Mouse (Mus musculus) liver, adult (tissue): Measurements from ENCODE around the gene Hoxa13.

Source experiments
- GATA4 ChIP-seq: IDR thresholded peaks from 2 replicates; pipeline ENCODE4 v1.6.1; 2014; ENCODE audit warnings: mild to moderate bottlenecking, low read length; ENCODE audit not compliant: insufficient replicate concordance

Hoxa13 gene

DNA sequence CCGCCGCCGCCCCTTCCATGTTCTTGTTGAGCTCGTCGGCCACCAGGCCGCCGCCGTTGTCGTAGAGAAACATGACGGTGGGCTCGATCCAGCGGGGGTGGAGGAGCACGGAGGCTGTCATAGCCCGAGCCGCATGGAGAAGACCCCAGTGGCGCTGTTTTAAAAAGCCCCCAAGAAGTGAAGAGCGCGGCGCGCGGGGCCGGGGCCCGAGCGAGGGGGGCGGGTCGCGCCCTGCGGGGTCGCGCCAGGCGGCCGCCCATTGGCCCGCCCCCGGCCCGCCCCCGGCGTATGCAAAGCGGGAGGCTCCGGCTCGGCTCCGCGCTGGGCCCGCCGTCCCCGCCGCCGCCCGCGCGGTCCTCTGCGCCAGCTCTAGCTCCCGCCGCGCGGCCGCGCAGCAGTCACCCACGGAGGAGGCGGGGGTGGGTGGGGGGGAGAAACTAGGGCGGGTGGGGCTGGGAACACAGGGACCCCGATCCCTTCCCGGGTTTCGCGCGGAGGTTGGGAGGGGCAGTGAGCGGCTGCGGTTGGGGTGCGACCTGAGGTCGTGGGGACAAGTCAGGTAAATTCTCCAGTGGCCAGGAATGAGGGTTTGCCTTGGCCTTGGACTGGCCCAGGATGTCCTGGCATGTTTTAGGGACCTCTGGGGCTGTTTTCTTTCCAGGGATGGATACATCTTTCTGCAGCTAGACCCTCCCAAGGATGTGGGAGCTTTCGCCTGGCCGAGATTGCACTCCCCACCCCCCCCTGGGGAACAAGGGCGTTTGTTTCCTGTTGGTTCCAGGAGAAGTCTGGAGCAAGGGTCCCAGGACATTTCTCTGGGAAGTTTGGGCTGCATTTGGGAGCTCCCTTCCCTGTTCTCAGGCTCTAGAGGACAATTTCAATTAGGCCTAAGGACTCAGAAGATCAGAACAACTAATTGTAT lies at the start of gene Hoxa13:
TSS of gene Hoxa13 (minus strand) at position 227 of the 922 bp plus-strand sequence.
- no peak for TF ChIP-seq GATA4

DNA sequence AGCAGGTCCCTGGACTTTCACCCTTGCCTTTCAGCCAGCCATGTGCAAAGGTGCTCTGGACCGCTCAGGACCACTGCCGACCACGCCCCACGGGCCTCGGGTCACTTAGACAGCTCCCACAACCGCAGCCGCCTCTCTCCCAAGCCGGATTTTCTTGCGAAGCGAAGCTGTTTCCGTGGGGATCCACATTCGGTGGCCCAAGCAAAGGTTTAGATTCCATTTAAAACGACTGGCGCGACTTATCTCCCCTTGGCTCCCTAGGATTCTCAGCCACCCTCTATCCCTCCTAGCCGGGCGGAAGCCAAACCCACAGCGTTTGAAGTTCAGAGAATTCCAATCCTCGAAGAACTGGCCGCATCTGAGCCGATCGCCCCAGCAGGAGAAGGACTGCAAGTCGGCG lies 49.7 kb upstream of the Hoxa13 start:
- no peak for TF ChIP-seq GATA4

DNA sequence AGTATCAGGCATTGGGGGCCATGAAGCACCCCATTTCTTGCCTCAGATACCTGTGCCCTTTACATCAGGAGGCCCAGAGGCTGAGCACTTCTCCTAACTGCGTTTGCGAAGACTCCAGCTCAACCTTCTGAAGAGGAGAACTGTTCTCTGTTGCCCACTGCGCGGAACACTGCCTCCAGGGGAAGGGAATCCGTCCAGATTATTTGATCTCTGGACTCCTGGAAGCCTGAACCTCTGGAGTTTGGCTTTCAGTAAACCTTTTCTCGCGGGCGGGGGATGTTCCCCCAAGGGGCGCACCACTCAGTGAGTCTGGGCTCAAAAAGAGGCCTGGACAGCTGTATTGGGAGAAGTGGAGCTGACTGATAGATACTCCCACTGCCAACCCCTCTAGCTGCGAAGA lies 49.1 kb upstream of the Hoxa13 start:
- no peak for TF ChIP-seq GATA4

DNA sequence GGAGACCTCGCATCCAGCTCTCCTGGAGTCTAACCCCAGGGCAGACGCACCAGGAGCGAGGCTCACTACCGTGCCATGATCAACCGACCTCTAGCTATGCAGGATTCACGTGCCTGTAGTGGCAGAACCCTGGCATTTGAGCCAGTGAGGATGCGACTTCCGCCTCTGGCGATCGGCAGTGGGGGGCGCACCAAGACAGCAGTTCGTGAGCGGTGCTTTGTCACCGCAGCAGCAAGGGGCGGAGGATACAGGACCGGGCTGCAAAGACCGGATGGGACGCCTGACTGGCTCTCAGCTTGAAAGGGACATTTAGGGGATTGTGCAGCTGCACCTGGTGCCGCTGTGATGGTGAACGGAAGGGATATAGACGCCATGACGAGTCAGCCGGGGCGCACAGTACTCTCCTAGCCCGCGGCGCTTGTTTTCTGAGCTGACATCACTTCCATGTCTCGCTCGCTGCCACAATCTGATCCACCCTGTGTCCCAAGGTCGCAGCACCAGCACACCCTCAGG lies 45.3 kb upstream of the Hoxa13 start:
- no peak for TF ChIP-seq GATA4

DNA sequence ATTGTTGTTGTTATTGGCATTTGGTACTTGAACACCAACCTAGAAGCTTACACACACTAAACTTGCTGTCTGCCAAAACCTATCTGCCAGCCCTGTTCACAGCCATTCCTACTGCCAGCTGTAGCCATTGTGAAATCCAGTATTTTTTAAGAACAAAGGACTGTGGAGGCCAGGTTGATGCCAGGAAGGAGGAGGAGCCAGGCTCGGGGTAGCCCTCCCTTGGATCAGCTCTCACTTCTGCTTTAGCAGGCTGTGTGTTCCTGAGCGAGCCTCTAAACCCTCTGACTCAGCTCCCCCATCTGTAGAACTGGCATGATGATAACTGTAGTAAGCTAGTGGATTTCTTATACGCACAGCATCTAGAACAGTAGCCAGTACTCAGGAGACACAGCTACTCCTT lies 42.7 kb upstream of the Hoxa13 start:
- TF ChIP-seq GATA4, result no peak

DNA sequence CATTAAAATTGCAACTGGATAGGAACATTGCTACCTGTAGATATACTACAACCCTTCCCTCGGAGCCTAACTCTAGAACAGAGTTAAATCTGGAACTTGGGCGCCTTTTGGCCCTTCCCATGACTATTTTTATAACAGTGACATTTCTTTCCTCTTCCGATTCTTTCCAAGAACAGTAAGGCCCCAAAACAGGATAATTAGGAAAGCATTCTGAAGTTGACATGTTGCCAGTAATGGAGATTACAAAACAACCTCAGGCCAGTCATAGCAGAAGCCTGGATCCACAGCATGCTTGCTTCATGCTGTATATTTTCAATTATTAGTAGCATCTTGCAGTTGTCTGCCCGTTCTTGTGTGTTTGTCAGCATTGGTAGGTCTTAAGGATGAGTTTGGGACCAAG lies 40.1 kb upstream of the Hoxa13 start:
- TF ChIP-seq GATA4, result no peak

DNA sequence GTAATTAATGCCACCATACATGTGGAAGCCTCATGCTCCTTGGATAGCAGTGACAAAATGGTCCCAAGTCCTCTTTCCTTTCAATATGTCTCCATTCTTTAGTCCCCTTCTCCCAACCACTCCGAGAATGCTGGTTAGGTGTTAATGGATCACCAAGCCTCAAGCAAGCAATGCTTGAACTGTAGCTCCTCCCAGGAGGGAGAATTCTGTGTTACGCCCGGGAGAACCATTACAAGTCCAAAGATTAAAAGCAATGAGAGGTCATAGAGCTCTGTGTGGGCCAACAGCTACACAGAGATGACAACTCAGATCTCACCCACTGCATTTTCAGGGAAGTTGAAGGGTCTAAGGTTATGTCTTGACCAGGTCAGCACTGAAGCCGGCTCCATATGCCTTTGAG lies 37.8 kb upstream of the Hoxa13 start:
- no peak for TF ChIP-seq GATA4

DNA sequence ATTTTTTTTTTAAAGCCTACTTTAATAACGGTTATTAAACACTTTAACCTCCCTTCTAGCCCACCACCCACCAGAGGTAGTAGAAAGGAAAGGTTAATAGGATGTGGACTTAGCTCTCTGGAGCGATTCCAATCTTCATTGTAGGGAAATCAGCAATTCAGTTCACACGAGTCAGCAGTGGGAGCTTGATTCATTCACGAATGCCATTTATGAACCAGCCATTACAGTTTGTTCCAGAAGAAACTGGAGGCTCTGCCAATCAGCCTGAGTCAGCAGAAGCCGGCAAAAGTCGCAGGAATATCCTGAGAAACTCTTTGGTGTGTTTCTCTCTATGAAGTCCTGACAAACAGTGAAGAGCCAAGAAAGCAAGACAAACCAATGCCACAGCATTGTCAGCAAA lies 33.9 kb upstream of the Hoxa13 start:
- TF ChIP-seq GATA4, result no peak

DNA sequence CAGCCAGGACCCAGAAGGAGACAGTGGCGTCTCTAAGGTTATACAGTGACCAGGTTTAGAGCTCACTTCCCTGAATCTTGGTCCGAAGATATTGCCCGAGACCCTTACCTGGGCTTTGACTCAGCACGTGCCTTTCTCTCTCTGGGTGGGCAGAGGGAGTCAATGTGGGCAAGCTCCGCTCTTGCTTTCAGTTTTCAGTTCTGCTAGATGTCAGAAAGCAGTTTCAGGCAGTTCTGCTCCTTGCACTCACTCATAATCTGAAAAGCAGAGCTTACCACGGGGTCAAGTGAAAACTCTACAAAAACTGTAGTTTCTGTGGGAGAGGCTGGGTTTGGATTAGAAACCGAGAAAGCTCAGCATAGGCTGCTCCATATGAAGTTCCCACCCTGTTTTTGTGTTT lies 31.6 kb upstream of the Hoxa13 start:
- TF ChIP-seq GATA4, result no peak

DNA sequence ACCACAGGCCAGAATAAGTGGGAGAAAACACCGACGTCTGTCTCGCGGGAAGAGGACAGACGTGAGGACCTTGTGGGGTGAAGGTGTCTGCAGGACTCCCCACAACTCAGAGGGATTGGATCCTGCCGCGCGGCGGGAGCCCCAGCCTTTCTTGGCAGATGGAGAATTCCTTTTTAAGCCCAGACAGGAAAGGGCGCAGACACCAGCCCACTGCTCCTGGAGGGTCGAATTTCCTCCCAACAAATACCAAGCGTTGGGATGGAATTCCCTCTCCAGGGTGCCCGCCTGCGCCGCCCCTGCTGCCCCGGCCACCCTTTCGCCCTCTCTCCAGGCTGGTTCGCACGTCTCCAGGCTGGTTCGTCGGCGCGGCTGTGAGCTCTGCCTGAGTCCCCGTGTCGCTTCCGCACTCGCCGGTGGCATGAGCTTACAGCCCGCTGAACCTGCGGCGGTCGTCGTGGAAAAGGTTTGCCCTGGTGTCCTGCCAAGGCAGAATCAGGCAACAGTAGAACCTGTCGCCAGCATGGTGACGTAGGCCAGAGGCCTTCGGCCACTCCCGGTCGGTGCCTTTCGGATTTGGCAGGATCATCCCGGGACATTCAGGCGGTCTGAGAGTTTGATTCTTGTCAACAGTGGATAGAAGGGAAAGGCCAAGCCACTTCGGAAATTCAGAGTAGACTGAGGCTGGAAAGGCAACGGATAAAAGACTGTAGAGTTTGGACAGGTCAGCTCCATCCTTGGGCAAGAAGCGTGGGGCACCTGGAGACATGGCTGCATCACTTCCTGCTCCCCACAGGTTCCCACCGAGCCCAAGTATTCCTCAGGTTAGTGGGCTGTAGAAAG lies 30.6 kb upstream of the Hoxa13 start:
- TF ChIP-seq GATA4, result no peak

DNA sequence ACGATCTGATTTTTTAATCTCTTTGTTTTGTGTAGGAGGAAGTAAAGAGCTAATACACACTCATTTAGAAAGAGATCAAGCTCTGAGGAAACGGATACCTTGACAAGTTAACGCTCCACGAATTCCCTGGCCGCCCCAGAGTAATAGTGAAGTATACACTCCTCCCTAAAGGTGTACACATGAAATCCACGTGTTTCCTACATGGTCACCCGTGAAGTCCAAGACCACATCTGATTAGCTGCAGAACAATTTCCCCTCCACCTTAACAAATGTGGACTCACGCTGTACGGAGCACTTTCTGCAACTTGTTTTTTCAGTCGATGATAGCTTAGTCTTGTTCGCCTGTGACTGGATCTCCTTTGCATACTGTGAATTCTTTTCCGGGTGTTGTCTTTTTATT lies 29.5 kb upstream of the Hoxa13 start:
- no peak for TF ChIP-seq GATA4

DNA sequence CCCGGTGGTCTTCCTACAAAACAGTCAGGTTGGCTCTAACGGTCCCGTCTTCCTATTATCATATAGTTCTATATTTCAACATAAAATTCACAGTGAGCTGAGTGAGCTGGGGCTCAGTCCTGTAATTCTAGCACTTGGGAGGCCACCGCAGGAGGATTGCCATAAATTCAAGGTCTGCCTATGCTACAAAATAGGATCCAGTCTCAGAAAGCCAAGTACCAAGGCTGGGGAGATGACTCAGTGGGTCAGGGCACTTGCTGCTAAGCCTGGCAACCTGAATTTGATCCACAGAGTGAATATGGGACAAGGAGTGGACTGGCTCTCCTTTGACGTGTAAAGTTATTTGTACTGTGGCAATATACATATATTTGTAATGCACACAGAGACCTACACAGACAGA lies 23.2 kb upstream of the Hoxa13 start:
- no peak for TF ChIP-seq GATA4

DNA sequence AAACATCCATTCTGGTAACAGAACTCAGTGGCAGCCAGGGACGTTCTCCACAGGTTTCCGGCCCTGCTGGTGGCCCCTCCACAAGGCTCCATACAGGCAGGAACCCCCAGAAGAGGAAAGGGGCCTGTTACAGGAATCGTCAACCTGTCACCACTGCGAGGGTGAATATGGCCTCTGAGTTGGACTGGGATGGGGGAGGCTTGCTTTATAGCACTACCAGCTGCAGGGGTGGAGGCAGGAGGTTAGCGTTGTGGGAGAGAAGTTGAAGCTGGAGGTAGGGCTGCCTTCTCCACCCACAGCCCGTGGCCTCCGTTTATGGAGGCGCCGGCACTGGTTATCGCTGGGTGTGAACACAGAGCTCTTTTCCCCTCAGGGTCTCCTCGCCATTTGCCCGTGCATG lies 20.4 kb upstream of the Hoxa13 start:
- TF ChIP-seq GATA4, result no peak

DNA sequence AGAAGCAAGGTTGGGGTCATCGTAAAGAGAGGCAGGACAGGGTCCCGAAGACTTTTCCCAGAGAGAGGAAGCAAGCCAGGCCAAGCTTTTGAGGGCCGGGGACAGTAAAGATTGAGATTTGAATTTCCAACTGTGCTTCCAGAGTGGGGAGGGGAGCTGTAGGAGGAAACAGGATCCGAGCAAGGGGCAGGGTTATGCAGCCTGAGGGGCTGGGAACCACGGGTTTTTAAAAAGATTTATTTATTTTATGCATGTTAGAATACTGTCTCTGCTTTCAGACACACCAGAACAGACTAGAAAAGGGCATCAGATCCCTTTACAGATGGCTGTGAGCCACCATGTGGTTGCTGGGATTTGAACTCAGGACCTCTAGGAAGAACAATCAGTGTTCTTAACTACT lies 16.2 kb upstream of the Hoxa13 start:
- TF ChIP-seq GATA4, result no peak

DNA sequence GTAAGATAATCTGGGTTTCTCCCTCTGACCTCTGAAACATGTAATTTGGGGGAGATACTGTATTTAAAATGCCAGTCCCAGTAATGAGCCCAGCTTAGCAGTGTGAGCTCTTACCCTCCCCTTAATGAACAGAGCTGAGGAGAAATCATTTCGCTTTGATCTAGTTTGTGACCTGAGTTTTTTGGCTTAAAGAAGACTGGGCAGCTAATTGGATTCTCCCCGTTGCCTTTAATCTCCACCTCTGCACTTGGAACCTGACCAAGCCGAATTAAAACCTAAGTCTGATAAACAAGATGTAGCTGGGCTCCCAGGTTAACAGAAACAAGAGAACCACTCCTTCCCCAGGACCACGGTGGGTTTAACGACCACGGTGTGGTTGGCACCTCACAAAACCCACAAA lies 15.7 kb upstream of the Hoxa13 start:
- no peak for TF ChIP-seq GATA4
